Mouse (Mus musculus) heart, postnatal 0 days (tissue): ENCODE data around the gene Padi2.

Experiments used
- CTCF ChIP-seq: IDR thresholded peaks from 2 replicates; pipeline ENCODE4 v1.5.1; 2016; ENCODE audit warnings: antibody characterized with exemption, control low read depth, low read depth
- EP300 ChIP-seq: IDR thresholded peaks from 2 replicates; pipeline ENCODE4 v1.6.1; 2016; ENCODE audit warnings: antibody characterized with exemption, low read depth

DNA sequence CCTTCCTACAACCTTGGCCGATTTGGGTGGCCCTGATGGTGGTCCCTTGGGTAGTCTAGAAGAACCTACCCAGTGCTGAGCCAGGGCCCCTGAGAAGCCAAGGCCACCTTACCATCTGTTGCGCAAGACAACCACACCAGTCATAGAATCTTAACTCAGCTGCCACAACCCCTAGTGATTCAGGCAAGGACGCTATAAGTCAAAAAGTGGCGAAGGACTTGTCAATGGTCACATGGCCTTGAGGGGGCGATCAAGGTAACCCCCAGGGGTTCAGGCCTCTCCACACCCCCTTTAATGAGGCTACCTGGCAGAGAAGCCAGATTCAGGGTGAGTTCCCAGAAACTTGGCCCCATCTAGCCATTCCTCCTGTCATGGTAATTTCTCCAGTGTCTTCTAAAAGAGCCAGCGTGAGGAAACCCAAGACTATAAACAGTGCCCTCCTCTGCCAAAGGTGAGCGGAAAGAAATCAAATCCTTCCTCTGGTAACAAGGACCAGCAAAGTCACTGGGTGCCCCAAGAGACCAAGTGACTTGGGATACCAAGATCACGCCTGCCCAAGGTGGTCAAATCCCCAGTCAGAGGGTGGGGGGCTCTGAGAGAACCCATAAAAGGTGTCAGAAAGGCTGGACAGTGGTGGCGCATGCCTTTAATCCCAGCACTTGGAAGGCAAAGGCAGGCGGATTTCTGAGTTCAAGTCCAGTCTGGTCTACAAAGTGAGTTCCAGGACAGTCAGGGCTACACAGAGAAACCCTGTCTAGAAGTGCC lies 53.8 kb downstream of the Padi2 start:
- TF ChIP-seq EP300 = no peak
- TF ChIP-seq CTCF = no peak
